Mouse (Mus musculus): ENCODE results near the gene Adipor2. TPM values are rescaled to one million over a fixed set of nuclear protein-coding genes. Genes with fewer than 3 reads are reported as not detected.

Gene Adipor2
- total and polyA plus RNA-seq, 3 experiments, result 57.0 to 63.6 (median 62.7) TPM

DNA sequence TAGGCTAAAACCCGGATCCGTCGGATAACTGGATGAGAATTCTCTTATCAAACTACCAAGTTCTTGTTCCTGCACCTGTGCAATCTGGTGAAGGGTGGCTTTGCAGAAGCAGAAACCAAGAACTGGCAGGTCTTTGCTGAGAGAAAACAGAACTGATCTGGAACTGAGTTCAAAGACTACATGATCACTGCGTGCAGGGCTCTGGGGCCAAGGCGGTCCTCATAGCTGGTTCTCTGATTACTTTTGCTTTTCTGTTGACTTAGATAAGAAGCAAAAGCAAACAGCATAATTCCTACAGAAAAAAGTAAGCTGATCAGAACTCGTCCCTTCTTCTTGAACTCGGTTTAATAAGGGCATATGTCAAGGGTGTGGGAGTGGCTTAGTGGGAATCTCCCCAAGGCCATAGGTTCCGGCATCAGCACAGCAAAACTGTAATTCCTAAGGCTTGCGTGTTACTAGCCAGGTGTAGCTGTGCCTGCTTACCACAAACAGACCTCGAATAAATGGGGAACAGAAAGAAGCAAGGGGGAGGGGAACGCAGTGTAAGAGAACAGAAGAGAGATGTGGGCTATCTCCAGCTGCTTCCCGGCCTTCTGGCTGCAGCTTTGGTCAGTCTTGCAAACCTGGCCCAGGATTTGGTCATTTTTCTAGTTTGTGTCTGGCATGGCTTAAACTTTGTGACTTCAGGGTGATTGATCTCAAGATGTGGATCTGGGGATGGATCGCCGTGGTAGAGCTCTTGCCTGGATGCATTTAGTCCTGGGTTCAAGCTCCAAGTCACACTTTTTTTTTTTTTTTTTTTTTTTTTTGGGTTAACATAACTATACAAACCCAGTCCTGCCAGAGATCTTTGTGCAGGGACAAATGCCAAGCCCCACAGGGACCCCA is 21.8 kb downstream of the Adipor2 start:
- Histone ChIP-seq H3K27me3 (ENCODE audit: control insufficient read depth, insufficient read depth, low read length) (no peaks in the 10 kb centered on the region), H3K4me3 (no peak overlapping the region), H3K27ac (peak overlapping the region; percentile 69), H3K4me1 (ENCODE audit: control insufficient read depth, insufficient read depth, low read length) (peaks cover 8% of the 10 kb centered on the region), H3K36me3 (ENCODE audit: control insufficient read depth, insufficient read depth, low read length) (peaks cover 7% of the 10 kb centered on the region), H3K9ac (ENCODE audit: low read depth, low read length) (no peak overlapping the region), H3K79me2 (replicated peaks; ENCODE audit: control insufficient read depth, insufficient read depth, low read length) (no peaks in the 10 kb centered on the region)
- TF ChIP-seq CTCF (IDR thresholded peaks at IDR 0.05) (no peak), POLR2A (IDR thresholded peaks at IDR 0.05; ENCODE audit: insufficient read depth, low read depth, low read length) (no peak), EP300 (IDR thresholded peaks at IDR 0.05; ENCODE audit: insufficient read depth, low read depth, low read length) (no peak)
- intact Hi-C loops (cut with DNase I), result no loop called here
- peak in 1 of 2 experiments; percentile 33 for DNase-seq
- WGBS, result 60% methylated on average over 14 of the region's 14 CpGs

DNA sequence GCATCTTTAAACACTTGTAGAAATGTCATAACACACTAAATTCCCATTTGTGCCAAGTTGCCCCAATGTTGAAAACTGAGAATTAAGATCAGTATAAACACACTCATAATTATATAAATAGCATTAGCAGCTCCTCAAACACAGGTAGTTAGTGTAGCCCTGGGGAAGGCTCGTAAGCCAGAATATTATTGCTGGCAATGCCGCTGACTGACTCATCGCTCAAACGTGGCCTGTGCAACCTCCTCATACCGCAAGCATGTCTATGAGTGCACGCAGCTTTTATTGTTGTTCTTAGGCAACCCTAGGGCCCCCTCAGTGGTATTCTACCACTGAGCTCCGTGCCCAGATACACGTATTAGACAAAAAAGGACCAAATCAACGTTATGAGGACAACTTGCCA is 24.7 kb downstream of the Adipor2 start:
- H3K4me3 ChIP-seq, result no peak overlapping the region
- no peak overlapping the region for H3K9ac ChIP-seq (ENCODE audit: low read depth, low read length)
- peaks cover 9% of the 10 kb centered on the region for H3K4me1 ChIP-seq (ENCODE audit: control insufficient read depth, insufficient read depth, low read length)
- no peaks in the 10 kb centered on the region for H3K27me3 ChIP-seq (ENCODE audit: control insufficient read depth, insufficient read depth, low read length)
- peaks cover under 1% of the 10 kb centered on the region for H3K79me2 ChIP-seq (replicated peaks; ENCODE audit: control insufficient read depth, insufficient read depth, low read length)
- intact Hi-C loops (cut with DNase I), result no loop called here
- 61% methylated on average over 9 of the region's 9 CpGs for WGBS
- H3K36me3 ChIP-seq (ENCODE audit: control insufficient read depth, insufficient read depth, low read length), result peaks cover 4% of the 10 kb centered on the region
- no peak overlapping the region for H3K27ac ChIP-seq
- TF ChIP-seq CTCF (IDR thresholded peaks at IDR 0.05), result no peak
- TF ChIP-seq EP300 (IDR thresholded peaks at IDR 0.05; ENCODE audit: insufficient read depth, low read depth, low read length), result no peak
- TF ChIP-seq POLR2A (IDR thresholded peaks at IDR 0.05; ENCODE audit: insufficient read depth, low read depth, low read length), result no peak
- no peak for DNase-seq

DNA sequence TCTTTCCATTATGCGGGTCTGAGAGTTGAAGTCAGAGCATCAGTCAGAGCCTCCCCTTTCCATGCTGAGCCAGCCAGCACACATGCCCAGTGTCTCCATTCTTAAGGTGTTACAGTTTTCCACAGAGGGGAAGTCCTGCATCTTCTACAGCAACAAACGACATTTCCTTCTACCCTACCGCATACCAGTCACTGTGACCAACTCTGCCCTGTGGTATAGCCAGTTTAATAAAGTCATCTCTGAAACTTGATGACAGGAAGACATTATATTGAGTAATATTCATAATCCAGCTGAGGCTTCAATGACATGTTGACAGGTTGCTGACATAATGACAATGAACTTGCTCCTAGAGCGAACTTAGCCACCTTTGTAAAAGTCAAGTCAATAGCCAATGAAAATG is 26.8 kb downstream of the Adipor2 start:
- no peak for DNase-seq
- no peak for TF ChIP-seq CTCF (IDR thresholded peaks at IDR 0.05)
- no peak for TF ChIP-seq POLR2A (IDR thresholded peaks at IDR 0.05; ENCODE audit: insufficient read depth, low read depth, low read length)
- TF ChIP-seq EP300 (IDR thresholded peaks at IDR 0.05; ENCODE audit: insufficient read depth, low read depth, low read length), result no peak
- intact Hi-C loops (cut with DNase I), result no loop called here
- no peak overlapping the region for H3K9ac ChIP-seq (ENCODE audit: low read depth, low read length)
- H3K27me3 ChIP-seq (ENCODE audit: control insufficient read depth, insufficient read depth, low read length), result no peaks in the 10 kb centered on the region
- 88% methylated on average over 4 of the region's 4 CpGs for WGBS
- no peak overlapping the region for H3K4me3 ChIP-seq
- H3K4me1 ChIP-seq (ENCODE audit: control insufficient read depth, insufficient read depth, low read length), result peaks cover 5% of the 10 kb centered on the region
- H3K27ac ChIP-seq, result no peak overlapping the region
- peaks cover 11% of the 10 kb centered on the region for H3K36me3 ChIP-seq (ENCODE audit: control insufficient read depth, insufficient read depth, low read length)
- peaks cover 2% of the 10 kb centered on the region for H3K79me2 ChIP-seq (replicated peaks; ENCODE audit: control insufficient read depth, insufficient read depth, low read length)

DNA sequence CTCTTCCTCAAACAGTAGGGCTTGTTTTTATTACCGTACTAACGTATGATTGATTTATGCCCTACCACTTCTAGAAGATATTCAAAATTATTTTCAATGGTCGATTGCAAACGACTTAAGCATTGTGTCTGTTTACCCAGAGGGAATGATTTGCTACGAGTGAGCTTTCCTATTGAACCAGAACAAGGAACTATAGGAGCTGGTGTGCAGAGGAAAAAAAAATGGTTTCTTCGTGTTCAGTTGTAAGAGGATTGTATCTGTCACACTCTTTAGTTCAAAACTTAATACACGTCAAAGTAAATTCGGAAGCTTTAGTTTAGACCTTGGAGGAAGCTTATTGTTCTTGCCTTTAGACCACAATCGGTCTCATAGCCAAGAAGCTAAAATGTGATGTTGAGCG is 28.4 kb downstream of the Adipor2 start:
- Histone ChIP-seq H3K4me1 (ENCODE audit: control insufficient read depth, insufficient read depth, low read length) (peaks cover 4% of the 10 kb centered on the region), H3K36me3 (ENCODE audit: control insufficient read depth, insufficient read depth, low read length) (peaks cover 13% of the 10 kb centered on the region), H3K4me3 (peak overlapping the region; percentile 78), H3K79me2 (replicated peaks; ENCODE audit: control insufficient read depth, insufficient read depth, low read length) (peaks cover 7% of the 10 kb centered on the region), H3K27me3 (ENCODE audit: control insufficient read depth, insufficient read depth, low read length) (no peaks in the 10 kb centered on the region), H3K9ac (ENCODE audit: low read depth, low read length) (peak overlapping the region; percentile 89), H3K27ac (peak overlapping the region; percentile 84)
- WGBS, result 6% methylated on average over 10 of the region's 10 CpGs
- TF ChIP-seq POLR2A (IDR thresholded peaks at IDR 0.05; ENCODE audit: insufficient read depth, low read depth, low read length) (no peak), EP300 (IDR thresholded peaks at IDR 0.05; ENCODE audit: insufficient read depth, low read depth, low read length) (no peak), CTCF (IDR thresholded peaks at IDR 0.05) (no peak)
- intact Hi-C loops (cut with DNase I), result loop anchor here (2.0 to 5.0 kb wide), 2 partner anchors 33 to 42 kb away; no protein-coding TSS in a partner anchor
- no peak for DNase-seq

DNA sequence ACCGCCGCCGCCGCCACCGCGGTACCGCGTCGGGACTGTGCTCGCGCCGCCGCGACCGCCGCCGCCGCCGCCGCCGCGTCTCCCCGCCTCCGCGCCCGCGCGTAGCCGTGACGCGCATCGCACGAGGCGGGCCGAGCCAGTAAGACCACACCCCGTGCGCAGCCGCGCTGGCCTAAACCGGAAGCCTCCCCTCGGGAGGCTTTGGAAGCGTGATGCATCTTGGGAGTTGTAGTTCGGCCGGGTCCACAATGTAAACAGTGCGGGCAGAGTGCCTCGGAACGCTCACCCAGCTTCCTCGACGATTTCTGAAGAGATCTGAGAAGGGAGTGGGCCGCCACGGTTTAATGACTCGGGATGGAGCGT is 28.9 kb downstream of the Adipor2 start:
- Histone ChIP-seq H3K4me3 (peak overlapping the region; percentile 79), H3K4me1 (ENCODE audit: control insufficient read depth, insufficient read depth, low read length) (peaks cover 4% of the 10 kb centered on the region), H3K36me3 (ENCODE audit: control insufficient read depth, insufficient read depth, low read length) (peaks cover 15% of the 10 kb centered on the region), H3K79me2 (replicated peaks; ENCODE audit: control insufficient read depth, insufficient read depth, low read length) (peaks cover 7% of the 10 kb centered on the region), H3K27ac (peak overlapping the region; percentile 84), H3K9ac (ENCODE audit: low read depth, low read length) (peak overlapping the region; percentile 95), H3K27me3 (ENCODE audit: control insufficient read depth, insufficient read depth, low read length) (no peaks in the 10 kb centered on the region)
- TF ChIP-seq CTCF (IDR thresholded peaks at IDR 0.05), result no peak
- peak; percentile 88 for TF ChIP-seq POLR2A (IDR thresholded peaks at IDR 0.05; ENCODE audit: insufficient read depth, low read depth, low read length)
- TF ChIP-seq EP300 (IDR thresholded peaks at IDR 0.05; ENCODE audit: insufficient read depth, low read depth, low read length), result peak; percentile 65; the same call in 1 of the 2 replicates
- WGBS, result under 1% methylated on average over 34 of the region's 53 CpGs
- DNase-seq, result peak; percentile 94 to 97
- intact Hi-C loops (cut with DNase I), result loop anchor here (2.0 to 5.0 kb wide), 2 partner anchors 34 to 42 kb away; no protein-coding TSS in a partner anchor

Data from heart, adult 2 months (tissue).